Mouse (Mus musculus) effector memory CD4-positive, alpha-beta T cell, adult 7 months (primary cell): ENCODE results near the gene Cxcr4. TPM values are rescaled to one million over a fixed set of nuclear protein-coding genes. Genes with fewer than 3 reads are reported as not detected.

Experiments used
- polyA plus RNA-seq: library from polyadenylated mRNA; unstranded; fragments of 100-300 nt; shearing (Covaris generic); gene quantifications from one replicate; pipeline ENCODE4 v1.2.1, GENCODE M21; 2017

The Cxcr4 gene
- 104 TPM for polyA plus RNA-seq

DNA sequence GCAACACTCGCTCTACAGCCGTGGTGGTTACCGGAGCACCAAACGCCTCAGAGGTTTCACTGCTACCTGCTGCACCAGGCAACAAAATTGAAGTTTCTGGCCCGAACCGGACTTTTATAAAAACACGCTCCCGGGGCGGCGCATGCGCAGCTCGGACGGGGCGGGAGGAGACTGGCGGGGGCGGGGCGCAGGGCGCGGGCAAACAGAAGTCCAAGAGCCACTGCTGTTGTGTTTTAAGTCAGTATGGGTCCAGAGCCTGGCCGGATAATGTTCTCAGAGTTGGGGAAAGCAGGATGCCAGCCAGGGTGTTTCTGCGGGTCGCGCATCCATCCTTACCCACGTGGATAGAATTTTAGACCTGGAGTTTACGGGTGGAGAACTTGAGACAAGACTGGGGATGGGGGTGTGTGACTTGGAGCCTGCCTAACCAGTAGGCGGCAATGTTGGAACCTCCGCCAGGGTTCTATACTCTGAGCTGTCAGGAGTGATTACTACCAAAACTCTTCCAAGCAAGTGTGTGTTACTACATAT is at the start of gene Cxcr4:
Gene Cxcr4, minus strand, starts transcription at position 83 of the 531 bp plus-strand sequence.

Other genes with a start within 250 kb of the Cxcr4 start
- 67.1 TPM for gene Mcm6, start 232.6 kb downstream of the Cxcr4 start, polyA plus RNA-seq
- 113 TPM for gene Dars, start 174.9 kb downstream of the Cxcr4 start, polyA plus RNA-seq